Mouse (Mus musculus) hindbrain, embryonic 16.5 days (tissue): ENCODE measurements around the gene Hoxc5. TPM values are rescaled to one million over a fixed set of nuclear protein-coding genes. Genes with fewer than 3 reads are reported as not detected.

ENCODE experiments used
- ATAC-seq: fragments of 200-750 bp; cut with Nextera tagmentation; 2 replicates; pipeline ENCODE4 v1.8.0; 2017; ENCODE audit warnings: moderate TSS enrichment, moderate library complexity
- H3K27ac ChIP-seq: fragments of 300-500 bp; sonication (generic); 2 replicates; pipeline ENCODE4 v1.5.1; 2014; ENCODE audit warnings: low read depth, mild to moderate bottlenecking, control low read depth, low read length, moderate library complexity
- H3K27me3 ChIP-seq: fragments of 300-500 bp; sonication (generic); replicated peaks from 2 replicates; pipeline ENCODE4 v1.6.1; 2014; ENCODE audit warnings: low read length; ENCODE audit not compliant: control insufficient read depth, insufficient read depth
- H3K36me3 ChIP-seq: fragments of 300-500 bp; sonication (generic); 2 replicates; pipeline ENCODE4 v1.6.1; 2014; ENCODE audit warnings: mild to moderate bottlenecking, low read length, moderate library complexity, mixed read lengths; ENCODE audit not compliant: control insufficient read depth, insufficient read depth
- H3K4me1 ChIP-seq: fragments of 300-500 bp; sonication (generic); 2 replicates; pipeline ENCODE4 v1.6.1; 2014; ENCODE audit warnings: low read depth, low read length; ENCODE audit not compliant: control insufficient read depth, insufficient read depth
- H3K4me2 ChIP-seq: fragments of 300-500 bp; sonication (generic); 2 replicates; pipeline ENCODE4 v1.6.1; 2014; ENCODE audit warnings: mild to moderate bottlenecking, low read length, control low read depth, moderate library complexity
- H3K4me3 ChIP-seq: fragments of 300-500 bp; sonication (generic); 2 replicates; pipeline ENCODE4 v1.5.1; 2014; ENCODE audit warnings: mild to moderate bottlenecking, low read length, control low read depth, moderate library complexity
- H3K9ac ChIP-seq: fragments of 300-500 bp; sonication (generic); 2 replicates; pipeline ENCODE4 v1.6.1; 2014; ENCODE audit warnings: low read depth, mild to moderate bottlenecking, control low read depth, low read length, moderate library complexity
- H3K9me3 ChIP-seq: fragments of 300-500 bp; sonication (generic); 2 replicates; pipeline ENCODE4 v1.6.1; 2014; ENCODE audit warnings: mild to moderate bottlenecking, low read length, moderate library complexity; ENCODE audit not compliant: control insufficient read depth
- WGBS: fragments of 180-500 bp; shearing (Covaris S2); extraction: QIAGEN DNeasy Blood & Tissue Kit; methylation state at CpG from one replicate; pipeline ENCODE4 v1.1.7; 2014; 5-methylcytosine and 5-hydroxymethylcytosine counted together
- polyA plus RNA-seq: library from polyadenylated mRNA; unstranded; fragments of >200 nt; fragmentation: Nextera tagmentation; extraction: Ambion mirVana; gene quantifications from 2 replicates; pipeline ENCODE4 v1.2.1, GENCODE M21; 2015

Hoxc5 gene
- polyA plus RNA-seq, 1 experiment from 2014 or later, result 19.1 TPM

GRCm38 (mm10) chr15:102975688-102976111 lies 8.5 kb downstream of the Hoxc5 start:
- peaks cover 83% of the 10 kb centered on the region for H3K27me3 ChIP-seq
- no peaks in the 10 kb centered on the region for H3K36me3 ChIP-seq
- WGBS, result 3% methylated on average over 21 of the region's 21 CpGs
- H3K4me3 ChIP-seq, result no peak overlapping the region
- H3K9ac ChIP-seq, result no peak overlapping the region
- H3K9me3 ChIP-seq, result 0 out of 2 replicates have a peak, but pooled peaks cover 2% of the 10 kb centered on the region
- no peak for ATAC-seq
- no peak overlapping the region for H3K27ac ChIP-seq
- H3K4me1 ChIP-seq, result no peaks in the 10 kb centered on the region
- no peak overlapping the region for H3K4me2 ChIP-seq

GRCm38 (mm10) chr15:102976171-102976570 lies 8.9 kb downstream of the Hoxc5 start, which contains the start of gene Hoxc9:
Hoxc9 (plus strand) TSS chr15:102976439.
- Histone ChIP-seq H3K4me3 (no peak within 1 kb of the TSS), H3K9me3 (0 out of 2 replicates have a peak, but pooled peaks cover 2% of the 10 kb centered on the region), H3K36me3 (no peaks in the 10 kb centered on the region), H3K4me1 (no peaks in the 10 kb centered on the region), H3K27ac (no peak within 1 kb of the TSS), H3K9ac (no peak within 1 kb of the TSS), H3K4me2 (no peak within 1 kb of the TSS), H3K27me3 (peaks cover 78% of the 10 kb centered on the region)
- 1% methylated on average over 20 of the region's 20 CpGs for WGBS
- no peak for ATAC-seq

- 1% methylated on average over 37 of the region's 37 CpGs for WGBS
- H3K27me3 ChIP-seq, result peaks cover 74% of the 10 kb centered on the region
- no peak overlapping the region for H3K27ac ChIP-seq
- H3K36me3 ChIP-seq, result no peaks in the 10 kb centered on the region
- peaks cover 1% of the 10 kb centered on the region for H3K4me1 ChIP-seq
- H3K9me3 ChIP-seq, result 0 out of 2 replicates have a peak, but pooled peaks cover 2% of the 10 kb centered on the region
- no peak for ATAC-seq
- H3K9ac ChIP-seq, result no peak overlapping the region
- no peak overlapping the region for H3K4me2 ChIP-seq
- H3K4me3 ChIP-seq, result no peak overlapping the region
Observed at GRCm38 (mm10) chr15:102976631-102977422, 9.6 kb downstream of the Hoxc5 start.

- ATAC-seq, result no peak
- Histone ChIP-seq H3K4me3 (no peak overlapping the region), H3K27ac (no peak overlapping the region), H3K4me2 (no peak overlapping the region), H3K36me3 (no peaks in the 10 kb centered on the region), H3K4me1 (peaks cover 3% of the 10 kb centered on the region), H3K9me3 (0 out of 2 replicates have a peak, but pooled peaks cover 2% of the 10 kb centered on the region), H3K9ac (no peak overlapping the region), H3K27me3 (peaks cover 72% of the 10 kb centered on the region)
- 3% methylated on average over 16 of the region's 16 CpGs for WGBS
Observed at GRCm38 (mm10) chr15:102977423-102977974, 10.3 kb downstream of the Hoxc5 start.

GRCm38 (mm10) chr15:102978615-102979515 lies 11.6 kb downstream of the Hoxc5 start:
- Histone ChIP-seq H3K4me1 (peaks cover 3% of the 10 kb centered on the region), H3K36me3 (no peaks in the 10 kb centered on the region), H3K27me3 (peaks cover 70% of the 10 kb centered on the region), H3K9ac (no peak overlapping the region), H3K27ac (no peak overlapping the region), H3K9me3 (no peaks in the 10 kb centered on the region), H3K4me3 (no peak overlapping the region), H3K4me2 (no peak overlapping the region)
- WGBS, result 3% methylated on average over 13 of the region's 13 CpGs
- ATAC-seq, result no peak

- Histone ChIP-seq H3K27me3 (peaks cover 70% of the 10 kb centered on the region), H3K4me1 (peaks cover 3% of the 10 kb centered on the region), H3K9me3 (no peaks in the 10 kb centered on the region), H3K36me3 (no peaks in the 10 kb centered on the region), H3K4me3 (no peak overlapping the region), H3K4me2 (no peak overlapping the region), H3K9ac (no peak overlapping the region), H3K27ac (no peak overlapping the region)
- no peak for ATAC-seq
- WGBS, result 6% methylated on average over 1 of the region's 1 CpGs
Observed at GRCm38 (mm10) chr15:102979936-102980335, 12.7 kb downstream of the Hoxc5 start.

- Histone ChIP-seq H3K4me3 (no peak overlapping the region), H3K27ac (no peak overlapping the region), H3K36me3 (no peaks in the 10 kb centered on the region), H3K4me2 (no peak overlapping the region), H3K4me1 (peaks cover 3% of the 10 kb centered on the region), H3K9ac (no peak overlapping the region), H3K27me3 (peaks cover 69% of the 10 kb centered on the region), H3K9me3 (no peaks in the 10 kb centered on the region)
- ATAC-seq, result no peak
- WGBS, result 4% methylated on average over 11 of the region's 11 CpGs
Observed at GRCm38 (mm10) chr15:102980352-102980751, 13.1 kb downstream of the Hoxc5 start.

GRCm38 (mm10) chr15:102980912-102981311 lies 13.7 kb downstream of the Hoxc5 start:
- no peak for ATAC-seq
- WGBS, result under 1% methylated on average over 14 of the region's 14 CpGs
- H3K9ac ChIP-seq, result no peak overlapping the region
- H3K4me2 ChIP-seq, result peak overlapping the region; percentile 6; the same call in 1 of the 2 replicates
- peaks cover 69% of the 10 kb centered on the region for H3K27me3 ChIP-seq
- H3K9me3 ChIP-seq, result no peaks in the 10 kb centered on the region
- no peak overlapping the region for H3K27ac ChIP-seq
- H3K4me3 ChIP-seq, result peak overlapping the region; percentile 24
- peaks cover 3% of the 10 kb centered on the region for H3K4me1 ChIP-seq
- no peaks in the 10 kb centered on the region for H3K36me3 ChIP-seq
